Mouse (Mus musculus) cortical plate, adult 2 months (tissue): ENCODE data around the gene Ptger4.

Experiments
- CTCF ChIP-seq: fragments of 200-500 bp; IDR thresholded peaks from 2 replicates; pipeline ENCODE4 v1.5.1; 2011; ENCODE audit warnings: mild to moderate bottlenecking, control low read depth, low read length; ENCODE audit not compliant: insufficient read depth; ENCODE audit errors: extremely low read depth
- POLR2A ChIP-seq: fragments of 200-500 bp; IDR thresholded peaks from 2 replicates; pipeline ENCODE4 v1.6.1; 2011; ENCODE audit warnings: mild to moderate bottlenecking, low read length, control low read depth; ENCODE audit not compliant: insufficient read depth; ENCODE audit errors: extremely low read depth

DNA sequence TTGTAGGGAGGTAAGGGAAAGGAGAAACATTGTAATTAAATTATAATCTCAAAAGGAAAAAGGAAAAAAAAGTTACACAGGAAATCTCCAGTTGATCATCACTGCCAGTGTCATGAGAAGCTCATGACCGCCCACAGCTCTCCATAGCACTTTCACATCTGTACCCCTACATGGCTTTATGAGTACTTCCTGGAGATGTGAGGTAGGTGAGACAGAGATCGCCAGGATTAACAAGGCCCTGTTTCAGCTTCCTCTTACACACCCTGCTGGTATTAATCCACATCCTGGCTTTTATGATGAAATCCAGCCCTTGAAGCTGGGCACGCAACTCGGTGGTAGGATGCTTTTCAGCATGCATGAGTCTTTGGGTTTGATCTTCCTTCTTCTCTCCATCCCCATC, 6.2 kb upstream of the Ptger4 start:
- no peak for TF ChIP-seq POLR2A
- TF ChIP-seq CTCF: no peak
